Mouse (Mus musculus): ENCODE results near the gene Nr0b2. TPM values are rescaled to one million over a fixed set of nuclear protein-coding genes. Genes with fewer than 3 reads are reported as not detected.
A peak's percentile ranks its signal among the peaks of the same experiment; 100 is the strongest.

The Nr0b2 gene
- polyA plus RNA-seq, 1 experiment from 2014 or later, result not detected

GRCm38 (mm10) chr4:133561622-133562021 lies 8.4 kb downstream of the Nr0b2 start:
- no peak for ATAC-seq (ENCODE audit: insufficient read depth)
- WGBS, result 64% methylated on average over 4 of the region's 4 CpGs
- H3K4me1 ChIP-seq (ENCODE audit: insufficient read depth), result no peaks in the 10 kb centered on the region
- H3K27me3 ChIP-seq (ENCODE audit: insufficient read depth, low read length), result no peaks in the 10 kb centered on the region
- no peak for DNase-seq
- no peak overlapping the region for H3K27ac ChIP-seq (ENCODE audit: low read depth)
- no peak overlapping the region for H3K4me3 ChIP-seq (ENCODE audit: low read depth, low read length)
- H3K9me3 ChIP-seq (ENCODE audit: low read depth, low read length), result no peaks in the 10 kb centered on the region
- H3K36me3 ChIP-seq (ENCODE audit: insufficient read depth), result no peaks in the 10 kb centered on the region
- TF ChIP-seq CTCF (IDR thresholded peaks at IDR 0.05; ENCODE audit: low read depth), result no peak
- H3K9ac ChIP-seq, result no peak overlapping the region
- no peak overlapping the region for H3K4me2 ChIP-seq

DNA sequence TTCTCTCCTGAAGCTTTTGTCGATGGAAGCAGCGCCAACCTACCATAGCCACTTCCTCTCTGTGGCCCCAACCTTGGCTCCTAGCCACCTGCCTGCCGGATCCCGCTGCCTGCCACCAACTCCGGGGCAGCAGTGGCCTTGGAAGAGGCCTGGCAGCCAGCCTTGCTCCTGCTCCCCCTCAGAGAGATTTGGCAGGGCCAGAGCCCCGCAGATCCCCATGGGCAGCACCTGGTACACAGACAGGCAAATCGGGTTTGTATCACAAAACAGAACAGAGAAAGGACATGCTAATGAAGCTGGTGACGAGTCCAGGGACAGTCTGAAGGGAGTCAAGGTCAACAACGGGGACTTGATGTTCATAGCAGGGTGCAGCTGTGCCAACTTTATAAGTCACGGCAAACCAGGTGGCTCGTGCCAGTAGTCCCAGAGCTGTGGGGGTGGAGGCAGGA lies 10.0 kb downstream of the Nr0b2 start:
- no peak for ATAC-seq (ENCODE audit: insufficient read depth)
- Histone ChIP-seq H3K9me3 (ENCODE audit: low read depth, low read length) (no peaks in the 10 kb centered on the region), H3K27ac (ENCODE audit: low read depth) (no peak overlapping the region), H3K9ac (no peak overlapping the region), H3K4me2 (no peak overlapping the region), H3K4me1 (ENCODE audit: insufficient read depth) (no peaks in the 10 kb centered on the region), H3K36me3 (ENCODE audit: insufficient read depth) (no peaks in the 10 kb centered on the region), H3K27me3 (ENCODE audit: insufficient read depth, low read length) (no peaks in the 10 kb centered on the region), H3K4me3 (ENCODE audit: low read depth, low read length) (no peak overlapping the region)
- WGBS, result 71% methylated on average over 11 of the region's 11 CpGs
- no peak for TF ChIP-seq CTCF (IDR thresholded peaks at IDR 0.05; ENCODE audit: low read depth)
- DNase-seq, result no peak

DNA sequence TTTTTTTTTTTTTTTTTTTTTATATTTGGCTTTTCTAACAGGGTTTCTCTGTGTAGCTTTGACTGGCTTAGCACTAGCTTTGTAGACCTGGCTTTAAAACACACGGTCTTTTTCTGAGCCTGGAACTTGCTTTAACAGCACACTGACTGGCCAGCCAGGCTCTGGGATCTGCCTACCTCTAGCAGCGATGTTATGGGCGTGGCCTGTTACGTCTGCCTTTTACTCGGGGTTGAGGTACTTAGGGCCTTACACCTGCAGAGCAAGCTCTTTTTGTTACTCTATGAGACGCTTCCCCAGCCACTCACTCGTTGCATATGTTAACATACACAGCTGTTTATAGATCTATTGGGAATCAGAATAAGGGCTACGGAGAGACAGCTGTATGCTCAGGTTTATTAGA lies 14.1 kb downstream of the Nr0b2 start:
- Histone ChIP-seq H3K27me3 (ENCODE audit: insufficient read depth, low read length) (no peaks in the 10 kb centered on the region), H3K4me1 (ENCODE audit: insufficient read depth) (no peaks in the 10 kb centered on the region), H3K27ac (ENCODE audit: low read depth) (no peak overlapping the region), H3K9ac (no peak overlapping the region), H3K4me3 (ENCODE audit: low read depth, low read length) (no peak overlapping the region), H3K36me3 (ENCODE audit: insufficient read depth) (no peaks in the 10 kb centered on the region), H3K9me3 (ENCODE audit: low read depth, low read length) (no peaks in the 10 kb centered on the region), H3K4me2 (no peak overlapping the region)
- no peak for ATAC-seq (ENCODE audit: insufficient read depth)
- DNase-seq, result peak; percentile 12
- WGBS, result 27% methylated on average over 8 of the region's 8 CpGs
- TF ChIP-seq CTCF (IDR thresholded peaks at IDR 0.05; ENCODE audit: low read depth), result no peak

GRCm38 (mm10) chr4:133569291-133570065 lies 16.3 kb downstream of the Nr0b2 start:
- Histone ChIP-seq H3K27ac (ENCODE audit: low read depth) (no peak overlapping the region), H3K27me3 (ENCODE audit: insufficient read depth, low read length) (no peaks in the 10 kb centered on the region), H3K4me1 (ENCODE audit: insufficient read depth) (no peaks in the 10 kb centered on the region), H3K4me2 (no peak overlapping the region), H3K36me3 (ENCODE audit: insufficient read depth) (no peaks in the 10 kb centered on the region), H3K4me3 (ENCODE audit: low read depth, low read length) (no peak overlapping the region), H3K9me3 (ENCODE audit: low read depth, low read length) (no peaks in the 10 kb centered on the region), H3K9ac (no peak overlapping the region)
- DNase-seq, result no peak
- ATAC-seq (ENCODE audit: insufficient read depth), result no peak
- no peak for TF ChIP-seq CTCF (IDR thresholded peaks at IDR 0.05; ENCODE audit: low read depth)
- 71% methylated on average over 10 of the region's 10 CpGs for WGBS

GRCm38 (mm10) chr4:133570066-133570466 lies 16.9 kb downstream of the Nr0b2 start:
- Histone ChIP-seq H3K4me3 (ENCODE audit: low read depth, low read length) (no peak overlapping the region), H3K9ac (no peak overlapping the region), H3K4me2 (no peak overlapping the region), H3K4me1 (ENCODE audit: insufficient read depth) (no peaks in the 10 kb centered on the region), H3K27ac (ENCODE audit: low read depth) (no peak overlapping the region), H3K27me3 (ENCODE audit: insufficient read depth, low read length) (no peaks in the 10 kb centered on the region), H3K36me3 (ENCODE audit: insufficient read depth) (no peaks in the 10 kb centered on the region), H3K9me3 (ENCODE audit: low read depth, low read length) (no peaks in the 10 kb centered on the region)
- 44% methylated on average over 10 of the region's 10 CpGs for WGBS
- no peak for ATAC-seq (ENCODE audit: insufficient read depth)
- DNase-seq, result no peak
- no peak for TF ChIP-seq CTCF (IDR thresholded peaks at IDR 0.05; ENCODE audit: low read depth)

DNA sequence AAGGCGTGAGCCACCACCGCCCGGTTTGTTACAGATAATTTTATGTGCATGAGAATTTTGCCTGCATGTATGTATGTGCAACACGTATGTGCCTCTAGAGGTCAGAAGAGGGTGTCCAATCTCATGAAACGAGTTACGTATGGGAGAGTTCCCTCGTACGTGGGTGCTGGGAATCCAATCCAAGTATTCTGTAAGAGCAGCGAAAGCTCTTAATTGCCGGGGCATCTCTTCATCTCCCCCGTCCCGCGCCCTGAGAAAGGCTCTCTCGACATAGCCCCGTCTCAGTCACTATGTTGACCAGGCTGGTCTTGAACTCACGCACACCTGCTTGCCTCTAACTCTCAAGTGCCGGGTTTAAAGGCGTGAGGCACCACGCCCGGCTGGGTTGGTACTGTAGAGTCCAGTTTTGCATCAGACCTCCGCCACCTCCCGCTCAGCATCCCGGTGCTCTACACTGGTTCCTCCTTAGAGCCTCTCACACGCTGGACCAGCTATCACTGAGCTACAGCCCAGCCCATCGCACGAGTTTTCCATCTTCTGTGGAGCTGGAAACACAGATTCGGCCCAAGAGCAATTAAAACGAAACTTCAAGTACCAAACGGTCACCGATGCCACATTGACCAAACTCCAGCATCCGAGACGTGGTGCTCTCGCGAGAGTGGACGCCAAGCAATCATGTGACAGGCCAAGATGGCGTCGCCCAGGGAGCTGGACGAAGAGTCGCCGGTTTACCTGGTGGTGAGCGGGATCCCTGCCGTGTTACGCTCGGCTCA lies 21.1 kb downstream of the Nr0b2 start, which contains the start of gene Gpatch3:
Gene Gpatch3, plus strand, starts transcription at position 676 of the 773 bp plus-strand sequence.
- peak; percentile 97 for DNase-seq
- 0 out of 2 replicates have a peak, but pooled peaks cover 3% of the 10 kb centered on the region for H3K4me1 ChIP-seq (ENCODE audit: insufficient read depth)
- peak within 1 kb of the TSS; percentile 90 for H3K27ac ChIP-seq (ENCODE audit: low read depth)
- H3K4me2 ChIP-seq, result peak within 1 kb of the TSS; percentile 93
- WGBS, result 5% methylated on average over 44 of the region's 44 CpGs
- H3K27me3 ChIP-seq (ENCODE audit: insufficient read depth, low read length), result no peaks in the 10 kb centered on the region
- H3K4me3 ChIP-seq (ENCODE audit: low read depth, low read length), result peak within 1 kb of the TSS; percentile 98
- H3K36me3 ChIP-seq (ENCODE audit: insufficient read depth), result peaks cover 8% of the 10 kb centered on the region
- peak; percentile 46 for TF ChIP-seq CTCF (IDR thresholded peaks at IDR 0.05; ENCODE audit: low read depth)
- peak; percentile 92 for ATAC-seq (ENCODE audit: insufficient read depth)
- H3K9ac ChIP-seq, result peak within 1 kb of the TSS; percentile 88
- no peaks in the 10 kb centered on the region for H3K9me3 ChIP-seq (ENCODE audit: low read depth, low read length)

DNA sequence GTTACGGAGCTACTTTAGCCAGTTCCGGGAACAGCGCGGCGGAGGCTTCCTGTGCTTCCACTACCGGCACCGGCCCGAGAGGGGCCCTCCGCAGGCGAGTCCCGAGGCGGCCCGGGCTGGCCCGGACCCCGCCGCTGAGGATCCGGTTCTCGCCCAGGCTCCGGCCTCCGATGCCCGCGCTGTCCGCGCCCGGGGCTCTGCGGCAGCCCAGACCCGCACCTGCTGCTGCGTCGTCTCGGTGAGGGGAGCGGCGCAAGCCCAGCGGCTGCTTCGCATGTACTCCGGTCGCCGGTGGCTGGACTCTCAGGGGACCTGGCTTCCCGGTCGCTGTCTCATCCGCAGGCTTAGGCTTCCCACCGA lies 21.6 kb downstream of the Nr0b2 start:
- H3K36me3 ChIP-seq (ENCODE audit: insufficient read depth), result peaks cover 13% of the 10 kb centered on the region
- H3K9ac ChIP-seq, result peak overlapping the region; percentile 88
- H3K27me3 ChIP-seq (ENCODE audit: insufficient read depth, low read length), result no peaks in the 10 kb centered on the region
- no peaks in the 10 kb centered on the region for H3K9me3 ChIP-seq (ENCODE audit: low read depth, low read length)
- H3K4me3 ChIP-seq (ENCODE audit: low read depth, low read length), result peak overlapping the region; percentile 98
- H3K4me2 ChIP-seq, result peak overlapping the region; percentile 93
- WGBS, result under 1% methylated on average over 41 of the region's 41 CpGs
- peak; percentile 75 for ATAC-seq (ENCODE audit: insufficient read depth)
- no peak for DNase-seq
- H3K4me1 ChIP-seq (ENCODE audit: insufficient read depth), result 0 out of 2 replicates have a peak, but pooled peaks cover 3% of the 10 kb centered on the region
- no peak overlapping the region for H3K27ac ChIP-seq (ENCODE audit: low read depth)
- no peak for TF ChIP-seq CTCF (IDR thresholded peaks at IDR 0.05; ENCODE audit: low read depth)

All from lung, embryonic 14.5 days (tissue).